Mouse (Mus musculus) lung, postnatal 0 days (tissue): Measurements from ENCODE around the gene Gm20388.

Experiments
- CTCF ChIP-seq: IDR thresholded peaks from 2 replicates; pipeline ENCODE4 v1.5.1; 2016; ENCODE audit warnings: antibody characterized with exemption, mild to moderate bottlenecking
- EP300 ChIP-seq: IDR thresholded peaks from 2 replicates; pipeline ENCODE4 v1.6.1; 2016; ENCODE audit warnings: antibody characterized with exemption, mild to moderate bottlenecking, control low read depth

- no peak for TF ChIP-seq CTCF
- no peak for TF ChIP-seq EP300
Measured at GRCm38 (mm10) chr8:121372639-121372986, 1462.0 kb downstream of the Gm20388 start.
